Comparison of ENCODE assay signal across 23 mouse cellular contexts in genomic region chr5:111592807-111593206, GRCm38 (mm10).
DNase-seq lines count a peak whose midpoint lies in the region; ATAC-seq and TF ChIP-seq lines count a peak whose summit lies in the region.
"Had no signal": no experiment of that assay in that cellular context is flagged by ENCODE, and none has a peak within 500 bp of the region (broad histone marks: within the 10 kb centered on the region; RNA-seq: fewer than 3 reads in every experiment).

No protein-coding gene starts in this region.

- in situ Hi-C loops in ES-E14 (cut with MboI; ENCODE audit: low sequenced_read_pairs in 2 of 2, unreplicated experiment in 2 of 2) = no loop called here

- no peaks in the 10 kb centered on the region for H3K27me3 ChIP-seq in hindbrain, embryonic 10.5 days (ENCODE audit: insufficient read depth, poor library complexity, severe bottlenecking)
- H3K27me3 ChIP-seq in hindbrain, embryonic 14.5 days (ENCODE audit: control insufficient read depth, insufficient read depth, low read length) = no peaks in the 10 kb centered on the region
- 0 out of 2 replicates have a peak, but pooled peaks cover 6% of the 10 kb centered on the region for H3K27me3 ChIP-seq in limb, embryonic 10.5 days (ENCODE audit: low read depth, poor library complexity, severe bottlenecking)
- peaks cover 40% of the 10 kb centered on the region for H3K27me3 ChIP-seq in heart, embryonic 10.5 days (ENCODE audit: insufficient read depth, poor library complexity, severe bottlenecking)
- H3K27me3 ChIP-seq: CH12.LX; embryonic facial prominence, embryonic 12.5 days; forebrain, embryonic 13.5 days; hindbrain, embryonic 13.5 days had no signal

- WGBS in hindbrain, embryonic 10.5 days = 80% methylated on average over 4 of the region's 4 CpGs
- WGBS in hindbrain, embryonic 14.5 days = 51% methylated on average over 4 of the region's 4 CpGs
- WGBS in limb, embryonic 10.5 days = 86% methylated on average over 4 of the region's 4 CpGs
- WGBS in heart, embryonic 10.5 days = 56% methylated on average over 4 of the region's 4 CpGs

- H3K9ac ChIP-seq in hindbrain, embryonic 14.5 days = no peak overlapping the region
- no peak overlapping the region for H3K9ac ChIP-seq in ES-E14 (ENCODE audit: insufficient read depth, low read depth, low read length, poor library complexity, severe bottlenecking)
- H3K9ac ChIP-seq: heart, embryonic 13.5 days; hindbrain, embryonic 13.5 days had no signal

- DNase-seq in hindbrain, embryonic 10.5 days (ENCODE audit: low spot score) = no peak
- no peak for DNase-seq in hindbrain, embryonic 14.5 days (ENCODE audit: low spot score)
- no peak for DNase-seq in ES-E14 (ENCODE audit: low read depth, low spot score)
- DNase-seq in brain, adult 2 months (ENCODE audit: low read depth, low spot score) = peak; percentile 51
- no peak for DNase-seq in limb, embryonic 10.5 days (ENCODE audit: low spot score)
- no peak for DNase-seq in yolk sac, embryonic 10.5 days (ENCODE audit: low spot score)
- no peak for DNase-seq in heart, embryonic 10.5 days (ENCODE audit: low spot score)
- DNase-seq: adrenal gland, adult 2 months; adrenal gland, postnatal 36 days; cerebellum, adult 2 months; cerebellum, postnatal 10 days; gastrocnemius, adult 2 months; gastrocnemius, postnatal 25 days; heart, postnatal 36 days; kidney, adult 2 months had no signal

- H3K4me1 ChIP-seq in hindbrain, embryonic 10.5 days (replicated peaks) = peaks cover 78% of the 10 kb centered on the region
- H3K4me1 ChIP-seq in hindbrain, embryonic 14.5 days (replicated peaks; ENCODE audit: control insufficient read depth, insufficient read depth, low read length) = peaks cover 26% of the 10 kb centered on the region
- peaks cover 0 to 7% of the 10 kb centered on the region in 2 experiments; a peak in 1 of 4 replicates for H3K4me1 ChIP-seq in ES-E14 (ENCODE audit: control insufficient read depth in 2 of 2, insufficient read depth in 2 of 2, low read length in 2 of 2, poor library complexity in 1 of 2)
- H3K4me1 ChIP-seq in limb, embryonic 10.5 days = peaks cover 32% of the 10 kb centered on the region
- peaks cover 14% of the 10 kb centered on the region; the same call in 1 of the 2 replicates for H3K4me1 ChIP-seq in heart, embryonic 10.5 days

- no peak for ATAC-seq in hindbrain, embryonic 14.5 days (ENCODE audit: low FRiP score)
- ATAC-seq in erythroid progenitor cell, adult 5-6 weeks (replicated peaks; ENCODE audit: low FRiP score, poor library complexity, severe bottlenecking) = no peak
- ATAC-seq: activated CD4-positive, CD25-positive, alpha-beta regulatory T cell, adult 4 months; forebrain, embryonic 13.5 days; intestine, embryonic 16.5 days had no signal

- H3K36me3 ChIP-seq in hindbrain, embryonic 10.5 days = peaks cover 9% of the 10 kb centered on the region; the same call in 1 of the 2 replicates
- H3K36me3 ChIP-seq in hindbrain, embryonic 14.5 days (replicated peaks; ENCODE audit: control insufficient read depth, insufficient read depth) = no peaks in the 10 kb centered on the region
- no peaks in the 10 kb centered on the region for H3K36me3 ChIP-seq in ES-E14 (ENCODE audit: control insufficient read depth, insufficient read depth, low read length, poor library complexity, severe bottlenecking)
- H3K36me3 ChIP-seq in limb, embryonic 10.5 days = no peaks in the 10 kb centered on the region
- H3K36me3 ChIP-seq in heart, embryonic 10.5 days = no peaks in the 10 kb centered on the region
- H3K36me3 ChIP-seq: embryonic facial prominence, embryonic 12.5 days; heart, embryonic 13.5 days; hindbrain, embryonic 13.5 days had no signal

- H3K9me3 ChIP-seq in hindbrain, embryonic 10.5 days = no peaks in the 10 kb centered on the region
- H3K9me3 ChIP-seq in hindbrain, embryonic 14.5 days (ENCODE audit: control insufficient read depth, low read length) = no peaks in the 10 kb centered on the region
- H3K9me3 ChIP-seq in ES-E14 (ENCODE audit: control insufficient read depth, insufficient read depth, low read depth, low read length) = no peaks in the 10 kb centered on the region
- H3K9me3 ChIP-seq in limb, embryonic 10.5 days (replicated peaks) = no peaks in the 10 kb centered on the region
- H3K9me3 ChIP-seq in heart, embryonic 10.5 days = no peaks in the 10 kb centered on the region
- H3K9me3 ChIP-seq: embryonic facial prominence, embryonic 12.5 days; forebrain, embryonic 13.5 days; heart, embryonic 13.5 days; hindbrain, embryonic 13.5 days had no signal

- H3K27ac ChIP-seq in hindbrain, embryonic 10.5 days = peak overlapping the region; percentile 88
- H3K27ac ChIP-seq in hindbrain, embryonic 14.5 days = no peak overlapping the region
- H3K27ac ChIP-seq in ES-E14 (ENCODE audit: insufficient read depth, low read depth, low read length, poor library complexity, severe bottlenecking) = no peak overlapping the region
- H3K27ac ChIP-seq in limb, embryonic 10.5 days = peak overlapping the region; percentile 14; the same call in 1 of the 2 replicates
- no peak overlapping the region for H3K27ac ChIP-seq in heart, embryonic 10.5 days
- H3K27ac ChIP-seq: embryonic facial prominence, embryonic 12.5 days; gastrocnemius, adult 2 months; heart, embryonic 13.5 days; hindbrain, embryonic 13.5 days had no signal

- H3K4me3 ChIP-seq in hindbrain, embryonic 10.5 days = no peak overlapping the region
- H3K4me3 ChIP-seq in hindbrain, embryonic 14.5 days (replicated peaks; ENCODE audit: low read length) = no peak overlapping the region
- no peak overlapping the region for H3K4me3 ChIP-seq in ES-E14 (ENCODE audit: insufficient read depth in 1 of 2, low read depth in 1 of 2, low read length in 2 of 2, poor library complexity in 1 of 2, severe bottlenecking in 1 of 2)
- H3K4me3 ChIP-seq in limb, embryonic 10.5 days = no peak overlapping the region
- no peak overlapping the region for H3K4me3 ChIP-seq in heart, embryonic 10.5 days
- H3K4me3 ChIP-seq: embryonic facial prominence, embryonic 12.5 days; forebrain, embryonic 13.5 days; gastrocnemius, adult 2 months; heart, embryonic 13.5 days; hindbrain, embryonic 13.5 days had no signal

- no peak overlapping the region for H3K4me2 ChIP-seq in hindbrain, embryonic 14.5 days (replicated peaks)
- H3K4me2 ChIP-seq: embryonic facial prominence, embryonic 12.5 days; forebrain, embryonic 13.5 days; heart, embryonic 13.5 days; hindbrain, embryonic 13.5 days had no signal

TF ChIP-seq in ES-E14, 5 proteins besides CTCF, POLR2A, EP300 and RAD21:
- TF ChIP-seq MAFK (IDR thresholded peaks at IDR 0.05; ENCODE audit: insufficient read depth, low read depth, low read length) (peak; percentile 56), ZNF384 (IDR thresholded peaks at IDR 0.05; ENCODE audit: low read depth, low read length) (no peak)

Comparison
In these comparisons a context has a peak if more than half of its experiments do, and no peak if none do; other contexts are left out.
1. H3K27ac ChIP-seq: peak in hindbrain, embryonic 10.5 days (single experiment) and limb, embryonic 10.5 days (single experiment); none in hindbrain, embryonic 14.5 days (single experiment), ES-E14 (single experiment) and heart, embryonic 10.5 days (single experiment).